In the genomic region with DNA sequence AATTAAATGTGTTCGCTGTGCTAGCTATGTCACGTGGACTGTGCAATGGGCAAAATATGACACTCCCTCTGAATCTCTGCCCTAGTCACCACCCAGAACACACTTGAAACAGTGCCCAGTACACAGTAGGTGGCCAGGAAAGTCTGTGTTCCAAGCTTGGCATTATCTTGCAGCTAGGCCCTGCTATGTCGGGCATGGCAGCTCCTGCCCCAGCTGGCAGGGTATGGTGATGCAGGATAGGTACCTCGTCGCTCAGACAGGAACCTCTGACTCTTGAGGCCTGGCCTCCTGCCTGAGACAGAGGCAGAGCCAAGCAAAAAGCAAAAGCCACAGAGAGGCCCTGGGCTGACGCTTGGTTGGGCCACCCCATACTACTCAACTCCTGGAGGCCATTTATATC, we compare ENCODE assay signal across 9 mouse cellular contexts. TPM values are rescaled to one million over a fixed set of nuclear protein-coding genes. Genes with fewer than 3 reads are reported as not detected.
DNase-seq lines count a peak whose midpoint lies in the region; ATAC-seq and TF ChIP-seq lines count a peak whose summit lies in the region.
"Had no signal": no experiment of that assay in that cellular context is flagged by ENCODE, and none has a peak within 500 bp of the region (broad histone marks: within the 10 kb centered on the region; RNA-seq: fewer than 3 reads in every experiment).

No protein-coding gene starts in this region.

- H3K27ac ChIP-seq in layer of hippocampus, adult 2 months: peak overlapping the region; percentile 88; the same call in 1 of the 2 replicates
- 0 out of 2 replicates have a peak overlapping the region, but pooled peaks have one; percentile 12 for H3K27ac ChIP-seq in heart, postnatal 0 days (ENCODE audit: low read depth)

- H3K4me3 ChIP-seq in layer of hippocampus, adult 2 months: no peak overlapping the region
- no peak overlapping the region for H3K4me3 ChIP-seq in heart, postnatal 0 days (ENCODE audit: low read depth, low read length)

- no peaks in the 10 kb centered on the region for H3K9me3 ChIP-seq in heart, postnatal 0 days (replicated peaks; ENCODE audit: control insufficient read depth, low read length)

- peak; percentile 53 for TF ChIP-seq CTCF in layer of hippocampus, adult 2 months (conservative IDR thresholded peaks at IDR 0.05)
- peak; percentile 21 for TF ChIP-seq CTCF in heart, postnatal 0 days (IDR thresholded peaks at IDR 0.05; ENCODE audit: low read depth)

- no peak for TF ChIP-seq EP300 in heart, postnatal 0 days (IDR thresholded peaks at IDR 0.05; ENCODE audit: low read depth)

- ATAC-seq in heart, postnatal 0 days (ENCODE audit: insufficient read depth, low read depth): peak; percentile 47
- ATAC-seq in inflammation-experienced regulatory T-cells, adult 6 months: no peak

- H3K9ac ChIP-seq in heart, postnatal 0 days (replicated peaks; ENCODE audit: low read depth, low read length): no peak overlapping the region

- 0 out of 2 replicates have a peak, but pooled peaks cover 14% of the 10 kb centered on the region for H3K27me3 ChIP-seq in heart, postnatal 0 days (ENCODE audit: control insufficient read depth, insufficient read depth, low read length)

- no peaks in the 10 kb centered on the region for H3K36me3 ChIP-seq in heart, postnatal 0 days (replicated peaks; ENCODE audit: control insufficient read depth, insufficient read depth, low read length)

- 49% methylated on average over 6 of the region's 6 CpGs for WGBS in heart, postnatal 0 days

- no peak overlapping the region for H3K4me2 ChIP-seq in heart, postnatal 0 days (ENCODE audit: low read depth, low read length)

- no peak for DNase-seq in layer of hippocampus, adult 2 months (ENCODE audit: low spot score in 2 of 2)
- DNase-seq in layer of hippocampus, postnatal 25 days (ENCODE audit: extremely low spot score in 1 of 2, low spot score in 1 of 2): no peak
- peak; percentile 46 for DNase-seq in adrenal gland, postnatal 25 days
- DNase-seq in cerebellum, postnatal 10 days: peak; percentile 95 to 96
- no peak for DNase-seq in heart, postnatal 0 days (ENCODE audit: low spot score)
- DNase-seq in left cerebral cortex, adult 8-10 months (ENCODE audit: low spot score in 2 of 2): no peak
- no peak for DNase-seq in layer of hippocampus, adult 9-11 months
- DNase-seq: right cerebral cortex, adult 18-20 months had no signal

- H3K4me1 ChIP-seq in heart, postnatal 0 days (ENCODE audit: control insufficient read depth, insufficient read depth): peaks cover 16% of the 10 kb centered on the region; the same call in 1 of the 2 replicates

RNA-seq across cellular contexts. Expression of a gene that starts 57.9 kb away (rescaled TPM):
- 10 to 100 TPM; 74.7 to 82.1 TPM for total RNA-seq in layer of hippocampus, adult 2 months (2021)
- total RNA-seq in layer of hippocampus, postnatal 25 days (2021): 10 to 100 TPM; 53.8 to 76.8 TPM
- total RNA-seq in adrenal gland, postnatal 25 days (2021): 24.1 and 29.4 TPM in 2 replicates
- total RNA-seq in heart, postnatal 0 days (2014; rRNA removed; ENCODE audit: low replicate concordance): 24.2 and 24.4 TPM in 2 replicates
- polyA plus RNA-seq in heart, postnatal 0 days (2015; fragmentation: Nextera tagmentation; extraction: Ambion mirVana): 6.2 and 6.8 TPM in 2 replicates
- 10 to 100 TPM; 54.0 to 61.3 (median 57.8) TPM for total RNA-seq in left cerebral cortex, adult 8-10 months (2022)
- 10 to 100 TPM; 10.8 to 19.2 (median 17.4) TPM for polyA plus RNA-seq in inflammation-experienced regulatory T-cells, adult 6 months (2017; shearing (Covaris generic))

Comparison
In these comparisons a context has a peak if more than half of its experiments do, and no peak if none do; other contexts are left out.
1. DNase-seq: peak in adrenal gland, postnatal 25 days (single experiment) and cerebellum, postnatal 10 days (2 of 2); none in layer of hippocampus, adult 2 months (0 of 2), layer of hippocampus, postnatal 25 days (0 of 2), heart, postnatal 0 days (single experiment), left cerebral cortex, adult 8-10 months (0 of 2) and layer of hippocampus, adult 9-11 months (single experiment).